Mouse (Mus musculus) forebrain, postnatal 0 days (tissue): ENCODE measurements around the gene Gm9964. TPM values are rescaled to one million over a fixed set of nuclear protein-coding genes. Genes with fewer than 3 reads are reported as not detected.
A peak's percentile ranks its signal among the peaks of the same experiment; 100 is the strongest.

Experiments used
- ATAC-seq: fragments of 200-750 bp; cut with Nextera tagmentation; 2 replicates; pipeline ENCODE4 v1.8.0; 2017; ENCODE audit warnings: mild to moderate bottlenecking, moderate library complexity
- DNase-seq: peaks from one replicate; pipeline ENCODE4 v3.0.0-alpha.2; 2015
- H3K27ac ChIP-seq: fragments of 300-500 bp; sonication (generic); 2 replicates; pipeline ENCODE4 v1.5.1; 2014; ENCODE audit warnings: low read depth, mild to moderate bottlenecking, antibody characterized with exemption, low read length, moderate library complexity, mixed read lengths
- H3K27me3 ChIP-seq: fragments of 300-500 bp; sonication (generic); 2 replicates; pipeline ENCODE4 v1.6.1; 2014; ENCODE audit warnings: mild to moderate bottlenecking, low read length, mixed read lengths; ENCODE audit not compliant: insufficient read depth
- H3K36me3 ChIP-seq: fragments of 300-500 bp; sonication (generic); 2 replicates; pipeline ENCODE4 v1.6.1; 2014; ENCODE audit warnings: mild to moderate bottlenecking, moderate library complexity; ENCODE audit not compliant: insufficient read depth
- H3K4me1 ChIP-seq: fragments of 300-500 bp; sonication (generic); 2 replicates; pipeline ENCODE4 v1.6.1; 2014; ENCODE audit warnings: antibody characterized with exemption; ENCODE audit not compliant: insufficient read depth
- H3K4me2 ChIP-seq: fragments of 300-500 bp; sonication (generic); 2 replicates; pipeline ENCODE4 v1.6.1; 2014; ENCODE audit warnings: low read depth, mild to moderate bottlenecking, moderate library complexity
- H3K4me3 ChIP-seq: fragments of 300-500 bp; sonication (generic); 2 replicates; pipeline ENCODE4 v1.5.1; 2014; ENCODE audit warnings: low read depth, low read length, mixed read lengths
- H3K9ac ChIP-seq: fragments of 300-500 bp; sonication (generic); 2 replicates; pipeline ENCODE4 v1.6.1; 2014; ENCODE audit warnings: mild to moderate bottlenecking
- H3K9me3 ChIP-seq: fragments of 300-500 bp; sonication (generic); 2 replicates; pipeline ENCODE4 v1.6.1; 2016; ENCODE audit warnings: low read length
- CTCF ChIP-seq: sonication (generic); IDR thresholded peaks from 2 replicates; pipeline ENCODE4 v1.5.1; 2016; ENCODE audit warnings: antibody characterized with exemption, control low read depth, low read depth
- WGBS: fragments of 180-500 bp; shearing (Covaris S2); extraction: QIAGEN DNeasy Blood & Tissue Kit; methylation state at CpG from one replicate; pipeline ENCODE4 v1.1.7; 2014; 5-methylcytosine and 5-hydroxymethylcytosine counted together
- polyA plus RNA-seq: library from polyadenylated mRNA; unstranded; fragments of >200 nt; fragmentation: Nextera tagmentation; extraction: Ambion mirVana; gene quantifications from 2 replicates; pipeline ENCODE4 v1.2.1, GENCODE M21; 2015
- total RNA-seq: library from RNA; depleted of rRNA; stranded (reverse); fragments of >200 nt; gene quantifications from 2 replicates; pipeline ENCODE4 v1.2.3, GENCODE M21; 2014

Gm9964 gene
- total and polyA plus RNA-seq, 2 experiments from 2014 or later, result not detected

DNA sequence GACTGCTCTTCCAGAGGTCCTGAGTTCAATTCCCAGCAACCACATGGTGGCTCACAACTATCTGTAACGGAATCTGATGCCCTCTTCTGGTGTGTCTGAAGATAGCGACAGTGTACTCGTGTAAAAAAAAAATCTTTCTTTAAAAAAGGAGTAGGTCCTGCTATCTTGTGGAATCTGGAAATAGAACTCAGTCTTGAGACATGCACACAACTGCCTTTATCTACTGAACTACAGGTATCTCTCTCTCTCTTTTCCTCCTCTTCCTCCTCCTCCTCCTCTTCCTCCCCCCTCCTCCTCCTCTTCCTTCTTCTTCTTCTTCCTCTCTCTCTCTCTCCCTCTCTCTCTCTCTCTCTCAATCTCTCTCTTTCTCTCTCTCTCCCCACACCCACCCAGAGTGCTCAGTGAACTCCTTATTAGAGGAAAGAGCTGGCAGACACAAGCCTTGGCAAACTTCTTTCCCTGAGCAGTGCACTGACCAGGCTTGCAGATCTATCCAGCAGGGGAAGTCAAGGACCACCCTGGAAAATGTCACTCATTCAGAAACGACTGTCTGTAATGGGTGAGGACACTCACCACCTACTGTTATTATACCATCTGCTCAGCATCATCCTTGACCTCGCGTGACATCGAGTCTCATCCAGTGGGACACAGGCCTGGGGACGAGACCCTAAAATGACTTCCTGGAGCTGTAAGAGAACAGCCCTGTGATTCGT lies 3.2 kb upstream of the Gm9964 start:
- no peak for DNase-seq
- Histone ChIP-seq H3K4me2 (no peak overlapping the region), H3K4me1 (no peaks in the 10 kb centered on the region), H3K36me3 (no peaks in the 10 kb centered on the region), H3K27me3 (no peaks in the 10 kb centered on the region), H3K4me3 (no peak overlapping the region), H3K9me3 (no peaks in the 10 kb centered on the region), H3K27ac (no peak overlapping the region), H3K9ac (no peak overlapping the region)
- no peak for ATAC-seq
- WGBS, result 79% methylated on average over 9 of the region's 9 CpGs
- peak; percentile 42 for TF ChIP-seq CTCF

DNA sequence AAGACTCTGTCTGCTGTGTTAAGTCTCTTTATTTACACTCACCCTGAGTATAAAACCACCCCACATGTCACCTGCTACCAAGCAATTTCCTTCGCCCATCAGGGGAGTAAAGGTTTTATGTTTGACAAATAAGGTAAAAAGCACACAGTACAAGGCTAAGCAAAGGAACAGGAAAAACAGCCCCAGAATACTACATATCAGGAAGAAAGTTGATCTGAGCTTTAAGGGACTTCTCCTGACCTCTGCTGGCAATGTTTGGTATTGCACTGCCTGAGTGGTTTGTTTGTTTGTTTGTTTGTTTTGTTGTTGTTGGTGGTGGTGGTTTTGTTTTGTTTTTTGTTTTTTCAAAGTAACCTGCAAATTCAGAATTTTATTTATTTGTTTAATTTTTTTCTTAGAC lies 539 bp downstream of the Gm9964 start:
- DNase-seq, result peak; percentile 79
- no peak overlapping the region for H3K9ac ChIP-seq
- H3K4me1 ChIP-seq, result no peaks in the 10 kb centered on the region
- no peaks in the 10 kb centered on the region for H3K36me3 ChIP-seq
- H3K4me3 ChIP-seq, result no peak overlapping the region
- H3K9me3 ChIP-seq, result no peaks in the 10 kb centered on the region
- whole genome bisulfite sequencing, result 47% methylated on average over 1 of the region's 1 CpGs
- TF ChIP-seq CTCF, result peak; percentile 91
- no peak for ATAC-seq
- no peak overlapping the region for H3K4me2 ChIP-seq
- H3K27me3 ChIP-seq, result no peaks in the 10 kb centered on the region
- H3K27ac ChIP-seq, result no peak overlapping the region

DNA sequence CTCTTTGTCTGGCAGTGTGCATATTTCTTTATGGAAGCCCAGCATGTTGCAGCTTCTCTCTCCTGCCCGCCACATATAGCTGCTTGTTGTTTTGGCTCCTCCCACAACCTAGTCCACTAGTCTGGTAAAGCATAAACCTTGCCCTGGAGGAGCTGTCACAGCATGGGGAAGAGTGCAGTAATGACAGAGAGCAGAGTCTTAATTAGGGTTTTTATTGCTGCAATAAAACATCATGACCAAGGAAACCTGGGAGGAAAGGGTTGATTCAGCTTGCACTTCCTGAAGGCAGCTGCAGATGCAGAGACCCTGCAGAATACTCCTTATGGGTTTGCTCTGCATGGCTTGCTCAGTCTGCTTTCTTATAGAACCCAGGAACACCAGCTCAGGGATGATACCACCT lies 2.7 kb downstream of the Gm9964 start:
- Histone ChIP-seq H3K27ac (no peak overlapping the region), H3K4me1 (no peaks in the 10 kb centered on the region), H3K9me3 (no peaks in the 10 kb centered on the region), H3K36me3 (no peaks in the 10 kb centered on the region), H3K9ac (no peak overlapping the region), H3K27me3 (no peaks in the 10 kb centered on the region), H3K4me3 (no peak overlapping the region), H3K4me2 (no peak overlapping the region)
- DNase-seq (no peak), ATAC-seq (no peak)
- 40% methylated on average over 1 of the region's 1 CpGs for WGBS
- TF ChIP-seq CTCF, result no peak

DNA sequence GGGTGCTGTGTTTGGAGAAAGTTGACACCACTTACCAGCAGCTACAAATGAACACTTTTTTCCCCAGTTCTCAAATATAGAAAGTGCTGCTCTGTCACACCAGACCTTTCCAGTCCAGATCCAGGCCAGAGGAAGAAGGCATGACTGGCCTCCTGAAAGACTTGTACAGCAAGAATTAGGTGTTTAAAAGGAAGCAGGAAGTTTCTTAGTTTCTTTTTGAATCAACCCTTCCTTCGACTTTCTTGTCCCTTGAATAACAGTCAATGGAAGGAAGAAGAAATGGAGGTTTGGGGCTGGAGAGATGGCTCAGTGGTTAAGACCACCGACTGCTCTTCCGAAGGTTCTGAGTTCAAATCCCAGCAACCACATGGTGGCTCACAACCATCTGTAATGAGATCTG lies 3.7 kb downstream of the Gm9964 start:
- no peak for ATAC-seq
- Histone ChIP-seq H3K4me1 (no peaks in the 10 kb centered on the region), H3K9me3 (no peaks in the 10 kb centered on the region), H3K36me3 (no peaks in the 10 kb centered on the region), H3K4me3 (no peak overlapping the region), H3K27me3 (no peaks in the 10 kb centered on the region), H3K9ac (no peak overlapping the region), H3K4me2 (no peak overlapping the region), H3K27ac (no peak overlapping the region)
- no peak for DNase-seq
- 92% methylated on average over 3 of the region's 3 CpGs for WGBS
- TF ChIP-seq CTCF, result no peak

DNA sequence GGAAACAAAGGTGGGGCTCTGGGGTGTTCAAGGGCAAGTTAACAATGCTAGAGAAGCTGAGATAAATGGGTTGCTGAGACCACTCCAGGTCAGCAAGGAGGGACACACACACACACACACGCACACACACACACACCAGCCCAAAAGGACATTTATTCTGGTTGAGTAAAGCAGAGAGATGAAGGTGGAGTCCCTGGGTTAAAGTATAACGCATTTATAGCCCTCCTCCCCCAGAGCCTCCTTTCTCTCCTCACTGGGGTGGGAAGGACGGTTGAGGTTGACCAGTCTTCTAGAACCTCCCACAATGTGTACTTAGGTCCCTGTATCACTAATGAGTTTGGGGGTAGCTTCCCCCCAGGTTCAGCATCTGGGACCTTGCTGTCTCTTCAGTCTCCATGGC lies 4.6 kb downstream of the Gm9964 start:
- WGBS, result 83% methylated on average over 3 of the region's 3 CpGs
- H3K4me3 ChIP-seq, result no peak overlapping the region
- ATAC-seq (no peak), DNase-seq (no peak)
- H3K4me1 ChIP-seq, result no peaks in the 10 kb centered on the region
- no peaks in the 10 kb centered on the region for H3K9me3 ChIP-seq
- H3K4me2 ChIP-seq, result no peak overlapping the region
- no peak overlapping the region for H3K27ac ChIP-seq
- no peak overlapping the region for H3K9ac ChIP-seq
- TF ChIP-seq CTCF, result no peak
- no peaks in the 10 kb centered on the region for H3K27me3 ChIP-seq
- H3K36me3 ChIP-seq, result no peaks in the 10 kb centered on the region

DNA sequence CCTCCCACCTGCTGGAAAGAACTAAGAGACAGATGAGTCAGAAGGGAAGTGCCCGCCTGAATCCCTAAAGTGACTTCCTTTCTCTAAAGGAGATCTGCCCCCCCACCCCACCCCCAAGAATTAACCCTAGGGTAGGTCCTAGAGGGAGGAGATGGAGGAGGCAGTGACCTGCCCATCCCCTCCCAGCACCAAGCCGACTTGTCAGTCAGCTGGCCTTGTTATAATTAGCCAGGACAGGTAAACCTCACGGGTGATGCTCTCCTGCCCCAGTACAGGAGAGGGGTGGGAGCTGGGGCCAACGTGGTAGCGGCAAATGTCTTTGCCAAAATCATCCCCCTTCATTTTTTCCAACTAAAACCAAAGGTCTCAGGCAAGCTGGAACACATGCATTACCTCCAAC lies 5.1 kb downstream of the Gm9964 start:
- ATAC-seq, result no peak
- Histone ChIP-seq H3K9me3 (no peaks in the 10 kb centered on the region), H3K27me3 (no peaks in the 10 kb centered on the region), H3K4me1 (no peaks in the 10 kb centered on the region), H3K4me3 (no peak overlapping the region), H3K36me3 (no peaks in the 10 kb centered on the region), H3K9ac (no peak overlapping the region), H3K27ac (no peak overlapping the region), H3K4me2 (no peak overlapping the region)
- TF ChIP-seq CTCF, result no peak
- WGBS, result 67% methylated on average over 5 of the region's 5 CpGs
- no peak for DNase-seq

DNA sequence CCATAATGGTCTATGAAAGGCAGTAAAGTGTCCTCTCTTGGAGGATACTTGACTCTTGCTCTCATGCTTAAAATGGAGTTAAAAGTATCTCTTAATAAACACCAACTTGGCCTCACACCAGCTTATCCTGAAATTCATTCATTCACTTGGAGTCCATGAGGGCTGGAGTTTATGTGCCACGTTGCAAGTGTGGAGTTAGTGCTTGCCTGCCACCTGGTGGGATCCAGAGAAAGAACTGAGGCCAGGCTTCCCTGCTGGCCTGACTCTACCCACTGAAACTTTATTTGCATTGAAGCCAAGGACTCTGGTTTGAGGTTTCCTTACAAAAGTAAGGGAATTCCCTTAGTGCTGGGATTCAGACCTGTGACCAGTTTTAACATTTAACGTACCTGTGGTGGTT lies 6.2 kb downstream of the Gm9964 start:
- Histone ChIP-seq H3K4me1 (no peaks in the 10 kb centered on the region), H3K4me2 (no peak overlapping the region), H3K36me3 (no peaks in the 10 kb centered on the region), H3K27me3 (no peaks in the 10 kb centered on the region), H3K27ac (no peak overlapping the region), H3K9ac (no peak overlapping the region), H3K4me3 (no peak overlapping the region), H3K9me3 (no peaks in the 10 kb centered on the region)
- no peak for ATAC-seq
- DNase-seq, result peak; percentile 55
- WGBS, result 49% methylated on average over 2 of the region's 2 CpGs
- peak; percentile 71 for TF ChIP-seq CTCF
